Mouse (Mus musculus) right cerebral cortex, postnatal 14 days (tissue): ENCODE results near the gene Dnajc27.

Experiments used
- DNase-seq: peaks from one replicate; pipeline ENCODE4 v3.0.0; 2022

Gene Dnajc27

DNA sequence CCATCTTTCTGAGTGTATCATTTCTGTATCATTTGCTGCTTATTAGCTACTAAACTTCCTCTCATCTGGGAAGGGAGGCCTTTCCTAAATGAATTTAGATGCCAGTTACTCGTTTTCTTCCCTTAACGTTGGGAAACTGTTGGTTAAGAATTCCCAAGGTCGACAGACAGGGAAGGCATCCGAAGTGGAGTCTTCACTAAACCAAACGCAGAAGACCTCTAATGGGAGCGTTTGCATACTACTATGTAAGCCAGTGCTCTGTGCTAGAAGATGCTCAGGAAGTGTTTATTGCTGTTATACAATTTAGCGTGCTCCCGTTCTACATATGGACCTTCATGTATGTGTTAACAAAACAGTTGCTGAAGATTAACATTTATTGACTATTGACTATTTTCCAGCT lies 1.1 kb downstream of the Dnajc27 start:
- DNase-seq, result no peak

- peak; percentile 81 for DNase-seq
These were observed 25.0 kb downstream of the Dnajc27 start for GRCm38 (mm10) chr12:4107383-4107782.

GRCm38 (mm10) chr12:4116132-4116531 lies 33.7 kb downstream of the Dnajc27 start:
- no peak for DNase-seq

DNA sequence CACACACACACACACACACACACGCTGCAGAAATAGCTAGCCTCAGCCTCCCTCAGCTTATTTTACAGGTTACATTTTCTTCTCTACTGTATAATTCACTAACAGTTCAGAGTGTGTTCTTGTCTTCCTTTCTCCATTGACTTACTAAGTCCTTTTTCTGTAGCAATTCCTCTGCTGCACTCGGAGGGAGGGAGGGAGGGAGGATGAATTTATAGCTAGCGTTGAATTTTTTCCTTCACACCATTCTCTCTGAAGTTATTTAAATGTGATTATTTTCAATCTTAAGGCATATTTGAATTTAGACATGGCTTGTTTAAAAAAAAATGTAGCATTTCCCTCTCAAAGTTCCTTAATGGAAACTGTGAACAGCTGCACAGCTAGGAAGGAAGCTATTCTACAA lies 34.8 kb downstream of the Dnajc27 start:
- DNase-seq, result no peak

- peak; percentile 66 for DNase-seq
These were observed 35.2 kb downstream of the Dnajc27 start for GRCm38 (mm10) chr12:4117579-4117978.

DNA sequence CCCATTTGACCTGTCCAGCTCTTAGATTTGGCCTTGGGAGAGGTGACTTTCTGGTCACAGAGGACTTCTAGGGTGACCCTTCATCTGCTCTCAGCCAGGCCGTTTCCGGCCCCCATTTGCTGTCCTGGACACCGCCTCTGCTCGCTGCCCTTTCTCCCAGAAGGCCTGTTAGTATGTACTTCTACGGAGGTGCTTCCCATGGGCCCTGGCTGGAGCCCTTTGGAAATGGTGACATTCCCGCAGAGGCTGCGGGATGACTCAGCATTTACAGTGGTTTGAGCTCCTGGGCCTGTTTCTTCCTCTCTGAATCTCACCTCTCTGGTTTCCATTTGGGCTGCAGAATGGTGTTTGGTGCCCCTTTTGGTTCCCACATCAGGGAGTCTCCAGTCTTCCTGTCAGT lies 45.0 kb downstream of the Dnajc27 start:
- no peak for DNase-seq

- DNase-seq, result peak; percentile 81
These were observed 50.8 kb downstream of the Dnajc27 start, which contains the start of gene Adcy3 for GRCm38 (mm10) chr12:4132941-4133846. Gene Adcy3, plus strand, starts transcription at chr12:4133103.

GRCm38 (mm10) chr12:4133847-4134212 lies 51.4 kb downstream of the Dnajc27 start:
- no peak for DNase-seq

GRCm38 (mm10) chr12:4143179-4143578 lies 60.8 kb downstream of the Dnajc27 start:
- DNase-seq, result no peak

DNA sequence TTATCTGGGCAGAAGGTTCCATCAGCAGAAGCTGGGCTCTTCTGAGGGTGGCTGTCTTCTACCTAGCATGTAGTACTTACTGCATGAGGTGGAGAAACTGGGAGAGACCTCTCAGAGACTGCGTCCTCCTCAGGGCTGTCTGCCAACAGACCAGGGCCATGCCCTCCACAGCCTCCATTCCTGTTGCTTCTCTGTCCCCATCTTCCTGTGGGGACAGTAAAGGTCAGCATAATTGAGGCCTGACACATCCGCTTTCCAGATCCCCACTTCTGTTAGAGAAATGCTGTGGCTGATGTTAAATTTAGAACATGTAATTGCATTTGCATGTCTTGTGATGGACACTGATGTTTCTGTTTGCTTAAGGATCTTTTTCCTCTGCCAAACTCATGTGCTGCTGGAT lies 68.6 kb downstream of the Dnajc27 start:
- DNase-seq, result no peak

DNA sequence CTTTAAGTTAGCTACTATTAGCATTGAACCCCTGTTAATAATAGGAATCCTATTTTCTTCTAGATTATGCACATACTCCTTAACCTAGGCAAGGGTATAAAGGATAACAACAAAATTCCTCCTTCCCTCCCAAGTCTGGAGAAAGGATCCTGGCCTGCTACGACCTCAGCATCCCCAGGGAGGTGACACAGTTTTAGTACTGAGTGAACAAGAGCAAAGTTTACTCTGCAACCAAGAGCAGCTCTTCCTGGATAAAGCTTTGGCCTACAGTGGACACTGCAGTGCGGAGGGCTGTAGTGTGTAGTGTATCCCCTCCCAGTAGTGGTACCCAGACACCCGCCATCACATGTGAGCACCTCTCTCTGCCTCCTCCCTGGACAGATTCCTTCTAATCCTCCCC lies 69.6 kb downstream of the Dnajc27 start:
- DNase-seq, result no peak

DNA sequence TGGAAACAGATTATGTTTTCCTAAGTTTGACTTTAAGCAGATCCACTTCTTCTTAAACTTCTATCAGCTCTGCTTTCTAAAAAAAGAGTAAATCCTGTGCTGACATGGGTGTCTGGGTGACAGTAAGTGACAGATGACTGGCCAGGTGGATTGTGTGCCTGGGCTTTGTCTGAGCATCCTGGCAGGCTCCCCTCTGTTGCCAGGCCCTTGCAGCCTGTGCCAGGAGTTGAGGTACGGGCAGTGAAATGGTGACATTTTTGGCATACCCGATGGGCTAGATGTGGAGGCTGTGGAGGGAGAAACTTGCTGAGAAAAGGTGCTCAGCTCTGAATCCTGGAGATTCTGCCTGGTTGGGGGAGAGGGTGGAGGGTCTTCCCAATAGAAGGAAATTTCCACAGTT lies 75.1 kb downstream of the Dnajc27 start:
- DNase-seq, result no peak

DNA sequence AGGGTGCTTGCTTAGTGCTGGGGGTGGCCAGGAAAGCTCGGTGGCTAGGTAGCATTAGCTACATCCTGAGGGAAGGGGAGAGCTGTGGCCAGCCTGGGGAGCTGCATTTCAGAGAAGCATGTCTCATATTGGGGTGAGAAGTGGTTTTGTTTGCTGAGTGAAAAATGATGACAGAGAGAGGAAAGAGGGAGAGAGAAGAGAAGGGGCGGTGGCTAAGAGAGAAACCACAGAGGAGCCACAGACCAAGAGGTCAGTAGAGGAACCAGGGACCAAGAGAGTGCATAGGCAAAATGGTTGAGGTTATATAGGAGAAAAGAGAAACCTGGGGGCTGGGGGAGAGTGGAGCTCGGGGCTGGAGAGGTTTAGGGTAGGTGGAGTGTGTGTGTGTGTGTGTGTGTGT lies 75.8 kb downstream of the Dnajc27 start:
- DNase-seq, result no peak

DNA sequence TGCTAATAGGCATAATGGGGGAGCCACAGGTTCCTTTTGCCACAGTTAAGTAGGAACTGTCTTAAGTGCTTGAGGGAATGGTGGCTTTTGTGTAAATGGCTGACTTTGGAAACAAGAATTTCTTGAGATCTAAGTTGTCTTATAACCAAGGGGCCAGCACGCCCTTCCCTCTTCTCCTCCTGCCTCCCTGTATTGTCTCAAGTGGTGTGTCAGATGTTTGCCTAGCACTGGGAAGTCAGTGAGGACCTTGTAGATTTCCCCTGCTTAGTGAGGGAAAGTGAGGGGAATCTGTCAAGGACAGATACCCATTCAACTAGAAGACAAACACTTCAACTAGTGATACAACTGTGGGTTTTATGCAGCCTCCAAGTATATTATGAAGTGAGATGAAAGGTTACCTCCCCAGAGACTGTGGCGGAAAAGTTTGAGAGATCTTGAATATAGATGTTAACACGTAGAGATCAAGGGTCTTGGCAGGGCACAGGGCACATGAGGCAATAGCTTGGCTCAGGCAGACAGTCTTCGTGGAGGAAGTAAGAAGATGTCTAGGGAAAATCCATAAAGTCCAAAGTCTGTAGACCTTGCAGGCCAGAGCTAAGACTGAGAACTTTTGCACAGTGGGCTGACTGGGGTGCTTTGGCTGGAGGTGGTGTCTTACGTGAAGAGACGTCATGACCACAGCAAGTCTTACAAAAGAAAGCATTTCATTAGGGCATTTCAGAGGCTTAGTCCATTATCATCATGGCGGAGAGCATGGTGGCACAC lies 76.7 kb downstream of the Dnajc27 start:
- DNase-seq, result no peak
